Mouse (Mus musculus) stomach, postnatal 0 days (tissue): Measurements from ENCODE around the gene Thsd4.

Experiments
- CTCF ChIP-seq: IDR thresholded peaks from 2 replicates; pipeline ENCODE4 v1.5.1; 2016; ENCODE audit warnings: antibody characterized with exemption, low read depth, mild to moderate bottlenecking, moderate library complexity
- EP300 ChIP-seq: optimal IDR thresholded peaks from 2 replicates; pipeline ENCODE3; 2016; ENCODE audit warnings: antibody characterized with exemption

DNA sequence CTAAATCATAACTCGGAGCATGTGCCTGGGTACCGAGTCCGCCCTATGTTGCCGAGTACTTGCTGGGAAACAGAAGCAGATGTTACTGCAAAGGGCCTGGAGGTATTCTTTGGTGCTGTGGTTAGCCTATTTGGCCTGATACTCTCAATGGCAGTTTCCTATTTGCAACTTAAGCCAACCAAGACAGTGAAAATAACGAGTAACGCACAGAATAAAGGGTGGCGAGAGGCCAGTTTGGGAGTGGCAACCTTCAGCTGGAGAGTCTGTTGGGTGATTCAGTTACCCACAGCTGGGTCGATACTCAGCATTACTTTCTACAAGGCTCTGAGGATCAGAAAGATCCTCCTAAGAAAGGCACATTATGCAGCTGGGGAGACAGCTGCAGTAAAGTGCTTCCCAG is 81.3 kb downstream of the Thsd4 start:
- TF ChIP-seq CTCF (no peak), EP300 (no peak)
